Mouse (Mus musculus) bone marrow macrophage, adult 2 months (primary cell): Measurements from ENCODE around the gene Cadm4.

ENCODE experiments used
- CTCF ChIP-seq: IDR thresholded peaks from 2 replicates; pipeline ENCODE4 v1.5.1; 2012; ENCODE audit warnings: low read depth, mild to moderate bottlenecking, low read length, moderate library complexity
- POLR2A ChIP-seq: IDR thresholded peaks from 2 replicates; pipeline ENCODE4 v1.6.1; 2012; ENCODE audit warnings: mild to moderate bottlenecking, low read depth, low read length, borderline replicate concordance

DNA sequence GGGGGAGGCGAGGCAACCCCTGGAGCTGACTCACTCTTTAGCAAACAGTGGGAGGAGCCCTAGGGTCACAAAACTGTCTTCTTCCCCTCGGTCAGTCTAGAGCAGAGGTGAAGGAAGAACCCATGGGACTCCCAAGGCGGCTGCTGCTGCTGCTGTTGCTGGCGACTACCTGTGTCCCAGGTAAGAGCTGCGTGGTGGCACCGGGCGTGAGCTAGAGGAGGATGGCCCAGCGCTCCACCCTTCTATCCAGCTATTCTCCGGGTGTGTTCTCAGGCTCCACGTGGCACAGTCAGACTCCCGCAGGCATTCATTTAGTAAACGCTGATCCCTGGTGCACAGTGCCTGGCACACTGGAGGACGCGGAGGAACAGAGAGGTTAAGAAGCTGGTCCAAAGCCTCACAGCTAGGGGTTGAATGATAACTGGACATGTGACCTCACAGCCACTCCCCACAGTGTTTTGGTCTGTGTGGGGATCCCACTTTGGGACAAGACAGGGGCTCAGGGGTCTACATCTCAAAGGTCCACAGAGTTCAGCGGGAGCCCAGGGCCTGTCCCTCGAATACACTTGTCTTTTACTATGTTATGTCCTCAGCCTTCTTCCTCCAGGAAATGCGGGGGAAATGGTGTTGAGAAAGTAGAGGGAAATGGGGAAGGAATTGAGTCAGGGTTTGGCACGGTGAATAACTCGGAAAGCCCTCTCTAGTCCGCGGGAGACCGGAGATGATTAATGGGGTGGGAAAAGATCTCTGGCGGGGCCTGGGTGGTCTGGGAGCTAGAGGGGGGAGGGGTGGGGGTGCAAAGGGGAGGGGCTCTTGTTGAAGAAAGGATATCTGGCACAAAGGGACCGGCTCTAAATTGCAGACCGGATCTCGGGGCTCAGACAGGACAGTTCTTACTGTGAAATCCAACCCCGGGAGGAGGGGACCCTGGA is 19.2 kb upstream of the Cadm4 start, which contains the start of gene Plaur:
- TF ChIP-seq CTCF: no peak
- no peak for TF ChIP-seq POLR2A
